Mouse (Mus musculus): ENCODE measurements around the gene Fbxl2.
A peak's percentile ranks its signal among the peaks of the same experiment; 100 is the strongest.

Fbxl2 gene

GRCm38 (mm10) chr9:113970041-113970440 lies 76.0 kb downstream of the Fbxl2 start:
- no peak for DNase-seq

GRCm38 (mm10) chr9:113969399-113969798 lies 76.6 kb downstream of the Fbxl2 start:
- DNase-seq, result no peak

- DNase-seq, result no peak
Observed at GRCm38 (mm10) chr9:113968967-113969366, 77.0 kb downstream of the Fbxl2 start.

- DNase-seq, result no peak
Observed at GRCm38 (mm10) chr9:113966838-113967237, 79.2 kb downstream of the Fbxl2 start.

- no peak for DNase-seq
Observed at GRCm38 (mm10) chr9:113964415-113964814, 81.6 kb downstream of the Fbxl2 start.

- DNase-seq, result no peak
Observed at GRCm38 (mm10) chr9:113963718-113964117, 82.3 kb downstream of the Fbxl2 start.

GRCm38 (mm10) chr9:113957777-113958176 lies 88.2 kb downstream of the Fbxl2 start:
- DNase-seq, result no peak

- no peak for DNase-seq
Observed at GRCm38 (mm10) chr9:113947216-113947615, 98.8 kb downstream of the Fbxl2 start.

GRCm38 (mm10) chr9:113943372-113943771 lies 102.6 kb downstream of the Fbxl2 start:
- no peak for DNase-seq

GRCm38 (mm10) chr9:113941103-113941805 lies 104.7 kb downstream of the Fbxl2 start:
- DNase-seq, result no peak

GRCm38 (mm10) chr9:113939063-113939850 lies 106.7 kb downstream of the Fbxl2 start:
- peak; percentile 32 for DNase-seq

GRCm38 (mm10) chr9:113935638-113936037 lies 110.4 kb downstream of the Fbxl2 start:
- no peak for DNase-seq

GRCm38 (mm10) chr9:113932501-113932900 lies 113.5 kb downstream of the Fbxl2 start:
- DNase-seq, result no peak

GRCm38 (mm10) chr9:113932100-113932470 lies 113.9 kb downstream of the Fbxl2 start:
- no peak for DNase-seq

- peak; percentile 22 for DNase-seq
Observed at GRCm38 (mm10) chr9:113931375-113932099, 114.5 kb downstream of the Fbxl2 start.

- DNase-seq, result peak; percentile 98
Observed at GRCm38 (mm10) chr9:113930534-113931374, 115.2 kb downstream of the Fbxl2 start, which contains the start of gene Ubp1. Ubp1 (plus strand) TSS chr9:113930934.

- DNase-seq, result no peak
Observed at GRCm38 (mm10) chr9:113929676-113930075, 116.3 kb downstream of the Fbxl2 start.

GRCm38 (mm10) chr9:113928591-113928990 lies 117.4 kb downstream of the Fbxl2 start:
- DNase-seq, result no peak

GRCm38 (mm10) chr9:113924883-113925282 lies 121.1 kb downstream of the Fbxl2 start:
- no peak for DNase-seq

GRCm38 (mm10) chr9:113922677-113923076 lies 123.3 kb downstream of the Fbxl2 start:
- DNase-seq, result no peak

GRCm38 (mm10) chr9:113915789-113916188 lies 130.2 kb downstream of the Fbxl2 start:
- no peak for DNase-seq

Data from right cerebral cortex, adult 18-20 months (tissue).